Comparison of ENCODE assay signal across 8 mouse cellular contexts in the genomic region with DNA sequence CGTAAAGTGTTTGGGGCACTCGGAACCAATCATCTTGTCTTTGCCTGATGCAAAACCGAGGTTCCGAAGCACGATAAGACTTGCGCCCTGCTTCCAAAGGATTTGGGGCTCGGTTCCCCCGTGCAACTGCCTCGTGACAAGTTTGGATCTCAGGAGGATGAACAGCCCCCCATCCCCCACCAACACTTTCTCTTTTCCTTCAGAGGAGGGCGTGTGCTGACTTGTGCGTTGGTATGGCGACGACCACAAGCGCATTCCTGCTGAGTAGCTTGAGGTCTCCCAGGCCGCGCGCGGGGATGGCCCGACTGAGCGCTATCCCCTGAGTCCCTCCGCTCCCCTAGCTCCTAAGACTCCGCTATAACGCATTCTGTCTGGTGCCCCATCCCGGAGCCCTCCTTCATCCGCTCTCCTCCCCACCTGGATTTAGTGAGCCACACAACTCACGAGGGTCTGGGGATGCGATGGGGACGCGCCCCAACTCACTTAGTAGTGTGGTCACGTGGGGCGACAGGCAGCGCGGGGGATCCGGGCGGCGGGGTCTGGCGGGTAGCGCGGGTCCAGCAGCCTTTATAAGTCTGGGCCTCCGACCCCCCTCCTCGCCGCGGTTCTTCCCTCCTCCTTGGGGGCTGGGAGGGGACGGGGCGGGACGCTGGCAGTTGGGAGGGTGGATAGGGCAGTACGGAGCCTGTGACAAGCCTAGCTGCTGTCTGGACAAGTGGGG. TPM values are rescaled to one million over a fixed set of nuclear protein-coding genes. Genes with fewer than 3 reads are reported as not detected.
DNase-seq lines count a peak whose midpoint lies in the region; ATAC-seq lines count a peak whose summit lies in the region.

A gene (minus strand): TSS at position 611 of the 721 bp plus-strand sequence.

- peak within 1 kb of the TSS; percentile 71 for H3K9ac ChIP-seq in embryonic facial prominence, embryonic 13.5 days
- peak within 1 kb of the TSS; percentile 66 for H3K9ac ChIP-seq in heart, embryonic 14.5 days (ENCODE audit: low read length)
- H3K9ac ChIP-seq in lung, embryonic 15.5 days = peak within 1 kb of the TSS; percentile 41

- H3K36me3 ChIP-seq in embryonic facial prominence, embryonic 13.5 days = peaks cover 10% of the 10 kb centered on the region; the same call in 1 of the 2 replicates
- H3K36me3 ChIP-seq in heart, embryonic 14.5 days (ENCODE audit: control insufficient read depth, insufficient read depth, low read length) = no peaks in the 10 kb centered on the region
- H3K36me3 ChIP-seq in lung, embryonic 15.5 days = 0 out of 2 replicates have a peak, but pooled peaks cover 8% of the 10 kb centered on the region

- H3K4me2 ChIP-seq in embryonic facial prominence, embryonic 13.5 days = peak within 1 kb of the TSS; percentile 96
- H3K4me2 ChIP-seq in heart, embryonic 14.5 days (ENCODE audit: low read length) = peak within 1 kb of the TSS; percentile 98
- peak within 1 kb of the TSS; percentile 94 for H3K4me2 ChIP-seq in lung, embryonic 15.5 days

- H3K9me3 ChIP-seq in embryonic facial prominence, embryonic 13.5 days = no peaks in the 10 kb centered on the region
- no peaks in the 10 kb centered on the region for H3K9me3 ChIP-seq in heart, embryonic 14.5 days (ENCODE audit: control insufficient read depth, low read length)
- no peaks in the 10 kb centered on the region for H3K9me3 ChIP-seq in lung, embryonic 15.5 days

- WGBS in embryonic facial prominence, embryonic 13.5 days = under 1% methylated on average over 47 of the region's 47 CpGs
- under 1% methylated on average over 47 of the region's 47 CpGs for WGBS in heart, embryonic 14.5 days
- WGBS in lung, embryonic 15.5 days = under 1% methylated on average over 47 of the region's 47 CpGs

- peak; percentile 89 for DNase-seq in Muller cell, postnatal 12 days (ENCODE audit: inconsistent ontology term)
- DNase-seq in kidney, postnatal 4 days = peak; percentile 76 to 84
- no peak for DNase-seq in spleen, postnatal 14 days (ENCODE audit: low spot score in 2 of 2)

- H3K4me1 ChIP-seq in embryonic facial prominence, embryonic 13.5 days = peaks cover 43% of the 10 kb centered on the region
- peaks cover 21 to 25% of the 10 kb centered on the region in 2 experiments for H3K4me1 ChIP-seq in heart, embryonic 14.5 days (ENCODE audit: control insufficient read depth in 2 of 2, insufficient read depth in 2 of 2, low read length in 2 of 2)
- H3K4me1 ChIP-seq in lung, embryonic 15.5 days = peaks cover 60% of the 10 kb centered on the region

- H3K27ac ChIP-seq in embryonic facial prominence, embryonic 13.5 days = peak within 1 kb of the TSS; percentile 88
- H3K27ac ChIP-seq in heart, embryonic 14.5 days (replicated peaks in 1 of 2; ENCODE audit: control insufficient read depth in 1 of 2, insufficient read depth in 1 of 2, low read depth in 2 of 2, low read length in 2 of 2) = no peak within 1 kb of the TSS
- peak within 1 kb of the TSS; percentile 59 for H3K27ac ChIP-seq in lung, embryonic 15.5 days

- peak; percentile 75 for ATAC-seq in CD4-positive, CD25-positive, alpha-beta regulatory T cell, adult 4 months
- ATAC-seq in embryonic facial prominence, embryonic 13.5 days (ENCODE audit: insufficient number of reproducible peaks, insufficient read depth, low FRiP score, low TSS enrichment, low read depth) = peak; percentile 84
- ATAC-seq in heart, embryonic 14.5 days (ENCODE audit: insufficient number of reproducible peaks, insufficient read depth, low FRiP score, low read depth) = 0 out of 2 replicates have a peak, but pooled peaks have one; percentile 27
- peak; percentile 73 for ATAC-seq in lung, embryonic 15.5 days (ENCODE audit: borderline replicate concordance, extremely low read depth, low FRiP score, low TSS enrichment)
- ATAC-seq in neutrophil, adult 5-6 weeks (ENCODE audit: extremely low read depth, insufficient number of reproducible peaks, low FRiP score, poor library complexity, severe bottlenecking) = peak; percentile 34

- peak within 1 kb of the TSS; percentile 56 for H3K4me3 ChIP-seq in embryonic facial prominence, embryonic 13.5 days
- H3K4me3 ChIP-seq in heart, embryonic 14.5 days (ENCODE audit: control insufficient read depth in 1 of 2, insufficient read depth in 1 of 2, low read depth in 1 of 2, low read length in 2 of 2) = peak within 1 kb of the TSS; percentile 51 to 58
- H3K4me3 ChIP-seq in lung, embryonic 15.5 days = peak within 1 kb of the TSS; percentile 57

- H3K27me3 ChIP-seq in embryonic facial prominence, embryonic 13.5 days = peaks cover 42% of the 10 kb centered on the region
- H3K27me3 ChIP-seq in heart, embryonic 14.5 days (ENCODE audit: control insufficient read depth, insufficient read depth, low read length) = peaks cover 56% of the 10 kb centered on the region
- no peaks in the 10 kb centered on the region for H3K27me3 ChIP-seq in lung, embryonic 15.5 days

RNA-seq across cellular contexts. Expression of the gene that starts here (rescaled TPM):
- polyA plus RNA-seq in CD4-positive, CD25-positive, alpha-beta regulatory T cell, adult 4 months (2017; shearing (Covaris generic)) = under 1 TPM; 0.34 to 0.98 TPM
- 67.4 and 69.8 TPM in 2 replicates for polyA plus RNA-seq in embryonic facial prominence, embryonic 13.5 days (2015; fragmentation: Nextera tagmentation; extraction: Ambion mirVana)
- 9.6 and 10.4 TPM in 2 replicates for polyA plus RNA-seq in heart, embryonic 14.5 days (2014; fragmentation: Nextera tagmentation; extraction: Ambion mirVana)
- polyA plus RNA-seq in lung, embryonic 15.5 days (2015; fragmentation: Nextera tagmentation; extraction: Ambion mirVana) = 149 and 169 TPM in 2 replicates
- 8.0 and 11.2 TPM in 2 replicates for total RNA-seq in neutrophil, adult 5-6 weeks (2017)

Comparison
In these comparisons a context has a peak if more than half of its experiments do, and no peak if none do; other contexts are left out.
1. Peak in ATAC-seq in CD4-positive, CD25-positive, alpha-beta regulatory T cell, adult 4 months; RNA of the gene not detected or under 1 TPM.
2. ATAC-seq: peak in every context shown above with its lines; median percentile 84 in embryonic facial prominence, embryonic 13.5 days; 75 in CD4-positive, CD25-positive, alpha-beta regulatory T cell, adult 4 months; 73 in lung, embryonic 15.5 days; 34 in neutrophil, adult 5-6 weeks; 27 in heart, embryonic 14.5 days.
3. DNase-seq: peak in Muller cell, postnatal 12 days (single experiment) and kidney, postnatal 4 days (2 of 2); none in spleen, postnatal 14 days (0 of 2).
4. H3K27ac ChIP-seq: peak in embryonic facial prominence, embryonic 13.5 days (single experiment) and lung, embryonic 15.5 days (single experiment); none in heart, embryonic 14.5 days (0 of 2).
5. Peak in every context shown above with its lines, with median percentiles within 50 percentile points of each other: H3K4me2 ChIP-seq, H3K4me3 ChIP-seq and H3K9ac ChIP-seq.